Mouse (Mus musculus) spleen, adult 2 months (tissue): ENCODE measurements at regions not wholly inside any gene's neighbourhood (a gene's known extent, or its start where the extent isn't known, plus 50 kb on each side); places are given as distances from the start of the nearest gene placed in this dataset.

Experiments
- CTCF ChIP-seq: fragments of 200-500 bp; IDR thresholded peaks from 2 replicates; pipeline ENCODE4 v1.5.1; 2011; ENCODE audit warnings: mild to moderate bottlenecking, inconsistent platforms; ENCODE audit not compliant: insufficient read depth, insufficient read length, insufficient replicate concordance; ENCODE audit errors: extremely low read depth
- POLR2A ChIP-seq: fragments of 200-500 bp; IDR thresholded peaks from 2 replicates; pipeline ENCODE4 v1.6.1; 2011; ENCODE audit warnings: low read depth, low read length, inconsistent platforms

DNA sequence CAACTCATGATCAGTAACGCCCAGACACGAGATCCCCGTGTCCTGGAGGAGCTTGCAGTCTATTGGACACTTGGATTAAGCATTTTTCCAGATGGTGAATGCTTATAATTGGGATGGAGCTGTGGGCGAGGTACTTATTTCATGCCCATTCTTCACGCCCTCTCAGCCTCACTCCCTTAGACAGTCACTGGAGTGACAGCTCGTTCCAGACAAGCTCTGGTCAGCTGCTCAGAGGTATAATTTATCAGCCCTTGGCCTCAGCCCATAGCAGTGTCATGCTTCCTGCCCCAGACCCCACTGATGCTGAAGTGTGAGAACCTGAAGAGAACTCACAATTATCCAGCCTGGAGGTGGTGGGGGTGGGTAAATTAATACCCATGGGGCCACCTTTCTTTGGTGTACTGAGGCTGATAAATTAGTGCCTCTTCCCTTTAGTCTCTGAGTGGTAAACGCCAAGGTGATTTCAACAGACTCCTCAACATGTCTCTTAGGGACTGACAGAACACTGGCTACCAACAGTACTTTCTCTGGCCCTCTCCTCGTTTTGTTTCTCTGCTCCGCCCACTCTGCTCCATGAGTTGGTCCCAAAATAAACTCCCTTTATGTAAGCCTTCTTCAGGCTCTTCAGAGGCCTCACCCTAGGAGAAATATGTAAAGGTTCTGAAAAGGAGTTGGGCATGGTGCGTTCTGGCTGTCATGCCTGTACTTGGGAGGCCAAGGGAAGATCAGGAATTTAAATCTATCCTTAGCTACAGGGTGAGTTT is 97.6 kb upstream of the Frmd6 start:
- TF ChIP-seq CTCF (no peak), POLR2A (no peak)
